Mouse (Mus musculus) skeletal muscle tissue, adult 2 months (tissue): ENCODE measurements at regions not wholly inside any gene's neighbourhood (a gene's known extent, or its start where the extent isn't known, plus 50 kb on each side); places are given as distances from the start of the nearest gene placed in this dataset.

Experiments
- DNase-seq: peaks from one replicate; pipeline ENCODE4 v3.0.0-alpha.2; 2012; ENCODE audit warnings: low read depth, low spot score

- peak; percentile 19 for DNase-seq
These were observed 197.2 kb downstream of the Cdca7 start for GRCm38 (mm10) chr2:72672908-72673901.

GRCm38 (mm10) chr2:72674229-72674628, 198.3 kb downstream of the Cdca7 start:
- peak; percentile 59 for DNase-seq

- no peak for DNase-seq
These were observed 199.0 kb downstream of the Cdca7 start for GRCm38 (mm10) chr2:72674856-72675440.

- DNase-seq = no peak
These were observed 201.8 kb downstream of the Cdca7 start for GRCm38 (mm10) chr2:72677731-72678130.

GRCm38 (mm10) chr2:72688031-72688430, 212.1 kb downstream of the Cdca7 start:
- no peak for DNase-seq

- no peak for DNase-seq
These were observed 225.1 kb downstream of the Cdca7 start for GRCm38 (mm10) chr2:72701081-72701480.

GRCm38 (mm10) chr2:72703238-72703637, 227.3 kb downstream of the Cdca7 start:
- DNase-seq = no peak

- DNase-seq = no peak
These were observed 232.0 kb downstream of the Cdca7 start for GRCm38 (mm10) chr2:72707676-72708659.

GRCm38 (mm10) chr2:72716931-72717330, 241.0 kb downstream of the Cdca7 start:
- no peak for DNase-seq

- peak; percentile 52 for DNase-seq
These were observed 251.5 kb downstream of the Sp3 start for GRCm38 (mm10) chr2:72728699-72729098.

- DNase-seq = no peak
These were observed 246.9 kb downstream of the Sp3 start for GRCm38 (mm10) chr2:72733371-72733770.

- DNase-seq = no peak
These were observed 245.2 kb downstream of the Sp3 start for GRCm38 (mm10) chr2:72735035-72735434.

- DNase-seq = no peak
These were observed 243.6 kb downstream of the Sp3 start for GRCm38 (mm10) chr2:72736685-72737084.

GRCm38 (mm10) chr2:72740391-72741361, 239.6 kb downstream of the Sp3 start:
- peak; percentile 42 for DNase-seq

GRCm38 (mm10) chr2:72741746-72742145, 238.5 kb downstream of the Sp3 start:
- DNase-seq = no peak

- DNase-seq = peak; percentile 36
These were observed 236.6 kb downstream of the Sp3 start for GRCm38 (mm10) chr2:72743651-72744050.

- DNase-seq = no peak
These were observed 235.3 kb downstream of the Sp3 start for GRCm38 (mm10) chr2:72744901-72745300.

- DNase-seq = no peak
These were observed 233.6 kb downstream of the Sp3 start for GRCm38 (mm10) chr2:72746476-72747215.

GRCm38 (mm10) chr2:72747299-72747698, 232.9 kb downstream of the Sp3 start:
- DNase-seq = no peak

- no peak for DNase-seq
These were observed 230.8 kb downstream of the Sp3 start for GRCm38 (mm10) chr2:72749495-72749894.
